Mouse (Mus musculus): ENCODE results near the gene Lrpap1.

Lrpap1 gene

DNA sequence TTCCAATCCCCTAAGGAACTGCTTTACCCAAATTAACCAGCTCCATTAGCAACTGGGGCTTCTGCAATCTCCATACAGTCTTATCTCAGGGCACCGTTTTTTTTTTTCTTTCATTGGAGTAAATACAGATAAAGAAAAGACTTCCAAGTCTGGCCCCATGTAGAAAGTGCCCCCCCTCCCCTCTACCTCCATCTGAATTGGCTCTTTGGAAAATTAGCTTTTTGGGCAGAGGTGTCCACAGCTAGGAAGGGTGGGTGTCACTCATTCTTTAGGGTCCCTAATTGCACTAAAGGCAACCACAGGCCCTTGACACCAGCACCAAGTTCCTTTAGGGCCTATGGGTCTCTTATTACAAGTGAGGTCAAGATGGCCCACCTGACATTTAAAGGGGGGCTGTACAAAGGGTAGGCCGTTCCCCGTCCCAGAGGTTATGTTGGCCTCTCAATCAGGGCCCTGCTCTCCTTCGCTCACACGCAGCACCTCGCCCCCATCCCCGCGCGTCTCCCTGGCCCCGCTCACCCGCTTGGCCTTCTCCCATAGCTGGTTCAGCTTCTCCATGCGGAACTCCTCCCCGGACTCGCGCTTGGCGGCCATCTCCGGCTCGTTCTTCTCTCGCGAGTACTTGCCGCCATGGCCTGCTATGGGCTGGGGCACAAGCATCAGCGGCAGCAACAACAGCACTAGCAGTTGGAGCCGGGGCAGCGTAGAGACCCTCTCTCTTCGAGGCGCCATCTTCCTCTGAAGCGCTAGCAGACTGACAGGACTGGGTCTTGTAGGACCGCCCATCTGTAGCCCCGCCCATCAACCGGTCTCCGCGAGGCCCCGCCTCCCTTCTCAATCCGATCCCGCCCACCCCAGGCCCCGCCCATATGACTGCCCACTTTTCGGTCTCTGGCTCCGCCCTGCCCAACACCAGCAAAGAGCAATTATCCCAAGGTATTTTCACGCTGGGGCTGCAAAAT is at the start of gene Lrpap1:
Gene Lrpap1 (minus strand): TSS at position 807 of the 962 bp plus-strand sequence.
- in situ Hi-C loops (cut with MboI; ENCODE audit: low pct_unique_long_range_greater_than_20kb in 1 of 2, low sequenced_read_pairs in 2 of 2, unreplicated experiment in 1 of 2): no loop called here

- in situ Hi-C loops (cut with MboI; ENCODE audit: low pct_unique_long_range_greater_than_20kb in 1 of 2, low sequenced_read_pairs in 2 of 2, unreplicated experiment in 1 of 2): no loop called here
Measured at GRCm38 (mm10) chr5:35149939-35150338, 44.4 kb upstream of the Lrpap1 start.

- in situ Hi-C loops (cut with MboI; ENCODE audit: low pct_unique_long_range_greater_than_20kb in 1 of 2, low sequenced_read_pairs in 2 of 2, unreplicated experiment in 1 of 2): no loop called here
Measured at GRCm38 (mm10) chr5:35149526-35149925, 44.0 kb upstream of the Lrpap1 start.

DNA sequence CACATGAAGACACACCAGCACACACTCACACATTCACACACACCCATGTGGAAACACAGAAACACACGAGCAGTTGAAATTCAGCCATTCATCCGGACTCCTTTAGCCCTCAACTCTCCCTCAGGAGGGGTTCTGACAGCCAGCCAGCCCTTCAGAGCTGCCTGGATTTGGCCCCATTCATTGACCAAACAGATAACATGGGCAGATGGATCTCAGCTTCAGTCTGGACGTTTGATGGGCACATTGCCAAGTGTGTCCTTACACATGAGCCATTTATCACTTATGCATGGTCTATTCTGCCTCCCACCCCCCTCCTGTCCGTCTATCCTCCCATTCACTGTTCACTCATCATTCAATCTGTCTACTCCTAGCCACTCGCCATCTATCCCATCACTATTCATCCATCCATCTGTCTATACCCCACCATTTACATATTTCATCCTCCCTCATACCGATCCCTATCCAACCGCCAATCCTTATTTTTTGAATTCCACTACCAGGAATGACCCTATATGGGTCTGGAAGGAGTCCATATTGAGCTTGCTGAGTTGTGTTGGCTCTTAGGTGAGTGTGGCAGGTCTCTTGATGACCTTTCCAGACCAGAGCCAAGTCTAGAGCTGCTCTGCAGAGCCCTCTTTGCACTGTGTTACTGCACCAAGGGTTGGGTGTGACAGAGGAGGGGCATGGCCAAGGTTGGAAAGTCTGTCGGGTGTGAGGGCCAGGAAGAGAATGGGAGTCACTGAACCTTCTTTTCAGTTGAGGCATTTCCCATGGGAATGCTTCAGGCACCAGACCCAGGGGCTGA is 42.6 kb upstream of the Lrpap1 start:
- in situ Hi-C loops (cut with MboI; ENCODE audit: low pct_unique_long_range_greater_than_20kb in 1 of 2, low sequenced_read_pairs in 2 of 2, unreplicated experiment in 1 of 2): no loop called here

GRCm38 (mm10) chr5:35147155-35147962 is 41.8 kb upstream of the Lrpap1 start:
- in situ Hi-C loops (cut with MboI; ENCODE audit: low pct_unique_long_range_greater_than_20kb in 1 of 2, low sequenced_read_pairs in 2 of 2, unreplicated experiment in 1 of 2): no loop called here

DNA sequence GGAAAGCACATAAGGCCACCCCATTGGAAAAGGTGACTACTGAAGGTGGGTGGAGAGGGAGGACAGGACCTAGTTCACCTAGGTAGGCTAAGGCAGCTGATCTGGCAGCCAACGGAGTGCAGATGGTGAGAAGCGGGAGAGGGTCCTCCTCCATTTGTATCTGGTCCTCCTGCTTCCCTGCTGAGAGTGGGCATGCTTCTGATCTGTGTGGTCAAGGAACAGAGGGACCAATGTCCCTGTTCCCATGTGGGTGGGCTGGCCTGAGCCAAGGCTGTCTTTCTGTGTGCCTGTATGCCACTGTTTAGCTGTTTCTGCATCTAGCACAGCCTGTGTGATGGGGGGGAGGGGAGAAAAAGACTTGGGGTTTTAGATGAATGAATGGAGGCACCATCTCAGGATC is 41.2 kb upstream of the Lrpap1 start:
- in situ Hi-C loops (cut with MboI; ENCODE audit: low pct_unique_long_range_greater_than_20kb in 1 of 2, low sequenced_read_pairs in 2 of 2, unreplicated experiment in 1 of 2): no loop called here

- in situ Hi-C loops (cut with MboI; ENCODE audit: low pct_unique_long_range_greater_than_20kb in 1 of 2, low sequenced_read_pairs in 2 of 2, unreplicated experiment in 1 of 2): no loop called here
Measured at GRCm38 (mm10) chr5:35144716-35145115, 39.1 kb upstream of the Lrpap1 start.

DNA sequence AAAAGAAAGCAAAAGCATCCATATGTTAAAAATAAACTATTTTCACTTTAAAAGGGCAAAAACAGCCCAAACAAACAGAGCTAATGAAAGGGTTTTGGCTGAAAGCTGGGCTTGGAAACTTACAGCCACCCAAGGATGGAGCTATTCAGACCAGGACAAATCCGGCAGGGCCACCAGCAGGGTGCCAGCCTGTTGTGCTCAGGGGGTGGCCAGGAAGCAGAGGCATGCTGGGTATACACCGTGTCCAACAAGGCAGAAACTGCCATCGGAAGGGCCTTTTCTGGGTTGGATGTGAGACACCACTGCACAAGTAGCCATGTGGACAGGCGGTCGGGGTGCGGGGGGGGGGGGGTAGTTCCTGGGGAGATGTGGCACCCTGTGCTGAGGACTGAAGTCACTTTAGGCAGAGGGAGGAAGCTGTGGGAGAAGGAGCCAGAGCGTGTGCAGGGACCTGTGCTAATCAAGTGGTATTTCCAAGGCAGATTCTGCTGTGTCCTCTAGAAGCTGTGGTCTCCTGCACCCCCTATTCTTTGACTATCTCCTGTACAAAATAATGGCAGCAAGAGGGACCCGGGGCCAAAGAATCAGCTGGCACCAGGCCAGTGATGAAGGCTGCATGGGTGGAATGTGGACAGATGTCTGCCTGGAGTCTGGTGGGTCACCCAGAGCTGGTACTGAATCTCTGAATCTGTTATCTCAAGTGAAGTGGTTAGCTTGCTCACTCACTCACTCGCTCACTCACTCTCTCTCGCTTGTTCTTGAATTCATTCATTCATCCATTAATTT is 38.1 kb upstream of the Lrpap1 start:
- in situ Hi-C loops (cut with MboI; ENCODE audit: low pct_unique_long_range_greater_than_20kb in 1 of 2, low sequenced_read_pairs in 2 of 2, unreplicated experiment in 1 of 2): no loop called here

GRCm38 (mm10) chr5:35142910-35143309 is 37.3 kb upstream of the Lrpap1 start:
- in situ Hi-C loops (cut with MboI; ENCODE audit: low pct_unique_long_range_greater_than_20kb in 1 of 2, low sequenced_read_pairs in 2 of 2, unreplicated experiment in 1 of 2): no loop called here

DNA sequence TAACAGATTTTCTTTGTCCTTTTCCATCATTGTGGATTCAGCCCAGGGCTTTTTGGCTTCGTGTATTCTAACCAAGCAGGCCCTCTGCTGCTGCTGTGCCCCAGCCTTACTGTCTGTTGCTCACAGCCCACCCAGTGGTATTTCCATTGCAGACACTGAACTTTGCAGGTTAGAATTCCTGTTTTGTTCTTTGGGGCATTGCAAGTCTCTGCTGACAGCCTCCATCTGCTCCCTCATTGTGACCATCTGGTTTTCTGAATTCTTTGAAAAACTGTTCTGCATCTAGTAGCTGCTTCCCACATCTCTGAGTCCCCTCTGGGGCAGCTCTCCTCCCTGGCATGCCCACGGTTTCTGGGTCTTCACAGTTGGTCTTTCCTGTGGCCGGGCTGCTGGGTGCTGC is 35.8 kb upstream of the Lrpap1 start:
- in situ Hi-C loops (cut with MboI; ENCODE audit: low pct_unique_long_range_greater_than_20kb in 1 of 2, low sequenced_read_pairs in 2 of 2, unreplicated experiment in 1 of 2): no loop called here

DNA sequence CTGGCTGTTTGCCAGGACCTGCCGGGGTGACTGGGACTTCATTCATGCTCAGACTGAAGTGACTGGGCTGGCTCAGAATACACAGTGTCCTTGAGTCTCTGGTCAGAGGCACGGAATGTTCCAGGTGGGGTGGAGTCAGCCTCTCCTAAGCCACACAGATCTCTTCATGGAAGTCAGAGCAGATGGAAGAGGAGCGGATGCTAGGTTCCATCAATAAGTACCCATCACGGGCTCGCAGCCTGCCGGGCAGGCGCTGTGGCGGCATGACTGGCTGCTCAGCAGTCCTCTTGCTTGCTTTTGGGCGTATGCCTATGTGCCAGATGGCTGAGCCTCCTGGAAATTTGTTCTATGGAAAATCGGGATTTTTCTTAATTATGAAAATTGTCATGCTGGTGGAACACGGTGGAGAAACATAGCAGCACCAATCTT is 32.6 kb upstream of the Lrpap1 start:
- in situ Hi-C loops (cut with MboI; ENCODE audit: low pct_unique_long_range_greater_than_20kb in 1 of 2, low sequenced_read_pairs in 2 of 2, unreplicated experiment in 1 of 2): no loop called here

DNA sequence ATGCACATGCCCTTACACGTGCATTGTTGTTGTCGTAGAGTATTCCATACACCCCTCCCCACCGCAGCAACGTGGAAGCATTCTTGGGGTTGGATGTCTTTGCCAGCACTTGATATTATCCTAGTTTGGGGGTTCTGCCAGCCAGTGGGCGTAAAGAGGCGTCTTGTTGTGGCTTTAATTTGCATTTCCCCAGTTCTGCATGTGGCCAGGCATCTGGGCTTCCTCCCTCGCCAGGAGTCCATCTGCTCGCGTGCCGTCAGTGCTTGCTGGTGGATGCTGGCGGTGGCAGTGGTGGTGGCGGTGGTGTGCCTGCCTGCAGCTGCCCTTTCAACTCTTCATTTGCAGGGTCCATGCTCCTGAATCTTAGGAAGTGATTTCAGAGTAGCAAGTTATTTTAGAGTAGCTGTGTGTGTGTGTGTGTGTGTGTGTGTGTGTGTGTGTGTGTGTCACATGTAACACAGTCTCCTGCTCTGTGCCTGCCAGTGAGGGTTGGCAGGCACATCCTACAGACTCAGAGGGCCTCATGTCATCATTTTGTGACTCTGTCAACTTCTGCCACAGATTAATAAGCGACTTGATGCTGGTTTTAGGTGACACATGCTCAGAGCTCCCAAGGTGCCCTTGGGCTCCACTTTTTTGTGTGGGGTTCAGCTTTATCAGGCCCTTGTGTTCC is 32.1 kb upstream of the Lrpap1 start:
- in situ Hi-C loops (cut with MboI; ENCODE audit: low pct_unique_long_range_greater_than_20kb in 1 of 2, low sequenced_read_pairs in 2 of 2, unreplicated experiment in 1 of 2): no loop called here

DNA sequence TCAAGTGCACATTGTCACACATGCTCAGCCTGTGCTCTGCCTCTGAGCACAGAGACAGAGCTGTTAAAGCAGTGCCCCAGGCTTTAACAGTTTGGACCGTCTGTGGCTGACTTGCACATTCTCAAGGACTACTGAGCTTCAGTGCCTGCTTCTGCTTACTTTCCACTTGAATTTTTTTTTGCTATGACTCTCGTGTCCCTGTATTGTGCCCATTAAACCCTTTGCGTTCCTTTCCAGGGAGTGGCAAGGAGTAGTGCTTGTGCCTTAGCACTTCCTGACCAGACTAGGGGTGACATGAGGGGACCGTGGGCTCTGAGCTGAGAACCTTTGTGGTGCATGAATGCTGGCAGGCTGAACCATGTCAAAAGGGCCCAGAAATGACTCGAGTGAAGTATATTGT is 30.3 kb upstream of the Lrpap1 start:
- in situ Hi-C loops (cut with MboI; ENCODE audit: low pct_unique_long_range_greater_than_20kb in 1 of 2, low sequenced_read_pairs in 2 of 2, unreplicated experiment in 1 of 2): no loop called here

- in situ Hi-C loops (cut with MboI; ENCODE audit: low pct_unique_long_range_greater_than_20kb in 1 of 2, low sequenced_read_pairs in 2 of 2, unreplicated experiment in 1 of 2): no loop called here
Measured at GRCm38 (mm10) chr5:35134286-35134685, 28.7 kb upstream of the Lrpap1 start.

DNA sequence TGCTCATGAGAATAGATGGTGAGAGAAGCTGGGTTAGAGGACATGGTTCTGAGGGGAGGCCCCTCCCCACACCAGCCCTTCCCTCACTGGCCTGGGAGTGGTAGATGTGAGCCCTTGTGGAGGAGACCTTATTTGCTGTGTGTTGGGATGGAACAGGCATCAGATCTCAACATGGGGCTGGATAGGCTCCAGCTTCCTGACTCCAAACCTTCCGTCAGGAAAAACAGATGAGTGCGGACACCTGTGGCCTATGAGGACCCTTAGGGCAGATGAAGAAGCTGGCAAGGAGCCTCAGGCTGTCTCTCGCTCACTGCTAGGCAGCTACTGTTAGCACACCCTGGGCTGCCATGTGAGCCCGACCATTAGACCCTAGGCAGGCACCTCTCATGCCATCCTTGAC is 27.9 kb upstream of the Lrpap1 start:
- in situ Hi-C loops (cut with MboI; ENCODE audit: low pct_unique_long_range_greater_than_20kb in 1 of 2, low sequenced_read_pairs in 2 of 2, unreplicated experiment in 1 of 2): no loop called here

DNA sequence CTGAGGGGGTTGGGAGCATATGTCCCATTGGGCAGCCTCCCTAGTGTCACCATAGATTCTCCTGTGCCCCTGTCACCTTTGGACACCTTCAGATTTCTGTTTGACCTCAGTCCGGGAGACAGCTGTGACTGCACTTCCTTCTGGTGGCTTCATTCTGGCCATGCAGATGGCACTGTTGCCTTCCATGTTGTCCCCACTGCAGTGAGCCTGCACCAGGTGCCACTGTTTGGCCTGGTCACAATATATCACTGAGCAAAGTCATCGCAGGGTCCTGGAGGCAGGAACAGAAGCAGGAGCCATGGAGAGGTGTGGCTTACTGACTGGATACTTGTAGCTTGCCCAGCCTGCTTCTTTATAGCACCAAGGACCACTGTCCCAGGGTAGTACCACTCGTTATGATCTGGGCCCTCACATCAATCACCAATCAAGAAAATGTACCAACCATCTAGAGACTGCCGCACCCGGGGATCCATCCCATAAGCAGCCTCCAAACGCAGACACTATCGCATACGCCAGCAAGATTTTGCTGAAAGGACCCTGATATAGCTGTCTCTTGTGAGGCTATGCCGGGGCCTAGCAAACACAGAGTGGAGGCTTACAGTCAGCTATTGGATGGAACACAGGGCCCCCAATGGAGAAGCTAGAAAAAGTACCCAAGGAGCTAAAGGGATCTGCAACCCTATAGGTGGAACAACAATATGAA is 26.9 kb upstream of the Lrpap1 start:
- in situ Hi-C loops (cut with MboI; ENCODE audit: low pct_unique_long_range_greater_than_20kb in 1 of 2, low sequenced_read_pairs in 2 of 2, unreplicated experiment in 1 of 2): no loop called here

DNA sequence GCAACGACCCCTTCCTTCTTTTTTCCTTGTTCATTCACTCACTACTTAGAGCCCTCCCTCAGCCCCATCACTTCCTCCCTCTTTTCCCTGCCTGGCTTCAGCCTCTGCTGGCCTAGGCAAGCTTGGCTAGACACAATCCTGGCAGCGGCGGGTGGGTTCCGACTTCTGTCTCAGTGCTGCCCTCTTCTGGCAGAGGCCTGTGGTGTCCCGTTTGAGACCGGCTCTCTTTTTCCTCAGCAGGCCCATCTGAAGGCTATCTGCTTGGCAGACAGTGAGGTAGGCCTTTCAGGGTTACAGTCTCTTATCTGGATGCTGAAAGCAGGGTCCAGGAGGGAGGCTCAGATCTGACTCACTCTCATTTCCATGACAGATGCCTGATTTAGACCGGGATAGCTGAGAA is 26.2 kb upstream of the Lrpap1 start:
- in situ Hi-C loops (cut with MboI; ENCODE audit: low pct_unique_long_range_greater_than_20kb in 1 of 2, low sequenced_read_pairs in 2 of 2, unreplicated experiment in 1 of 2): no loop called here
